8 mouse cellular contexts compared by ENCODE assay signal in the genomic region with DNA sequence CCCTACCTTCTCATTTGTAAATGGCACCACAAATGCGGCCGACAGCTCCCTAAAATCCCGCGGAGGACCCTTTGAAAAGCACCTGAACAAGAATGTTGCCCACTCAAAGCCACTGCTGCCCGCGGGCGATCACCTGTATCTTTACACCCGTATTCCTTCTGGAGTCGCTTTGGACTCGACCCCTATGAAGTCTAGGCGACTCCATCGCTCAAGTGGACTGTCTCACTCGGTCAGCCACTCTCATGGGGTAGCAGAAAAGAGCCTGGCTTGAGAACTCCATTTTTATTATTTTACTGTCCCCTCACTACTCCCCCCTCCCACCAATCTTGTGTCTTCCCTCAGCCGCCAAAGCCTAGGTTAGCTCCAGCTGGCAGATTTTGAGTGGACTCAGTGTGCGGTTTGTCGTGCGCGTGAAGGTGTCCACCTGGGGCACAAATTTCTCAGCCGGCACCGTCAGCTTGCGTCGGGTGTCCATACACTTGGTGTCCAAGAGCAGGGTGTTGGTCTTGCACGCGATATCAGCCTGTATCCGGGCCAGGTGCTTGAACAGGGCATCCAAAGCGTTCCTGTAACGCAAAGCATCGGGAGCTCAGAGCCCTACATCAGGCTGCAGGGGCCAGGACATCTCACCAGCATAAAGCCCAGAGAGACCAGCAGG. TPM values are rescaled to one million over a fixed set of nuclear protein-coding genes. Genes with fewer than 3 reads are reported as not detected.
DNase-seq lines count a peak whose midpoint lies in the region; ATAC-seq and TF ChIP-seq lines count a peak whose summit lies in the region.

No protein-coding gene starts in this region.

- peak overlapping the region; percentile 39 to 92 for H3K4me3 ChIP-seq in heart, embryonic 14.5 days (ENCODE audit: control insufficient read depth in 1 of 2, insufficient read depth in 1 of 2, low read depth in 1 of 2, low read length in 2 of 2)
- peak overlapping the region; percentile 89 for H3K4me3 ChIP-seq in hindbrain, embryonic 10.5 days
- peak overlapping the region; percentile 91 for H3K4me3 ChIP-seq in midbrain, embryonic 10.5 days

- H3K9me3 ChIP-seq in heart, embryonic 14.5 days (ENCODE audit: control insufficient read depth, low read length), result no peaks in the 10 kb centered on the region
- no peaks in the 10 kb centered on the region for H3K9me3 ChIP-seq in hindbrain, embryonic 10.5 days
- no peaks in the 10 kb centered on the region for H3K9me3 ChIP-seq in midbrain, embryonic 10.5 days (replicated peaks)

- no peak for ATAC-seq in heart, embryonic 14.5 days (ENCODE audit: insufficient number of reproducible peaks, insufficient read depth, low FRiP score, low read depth)
- peak; percentile 4 for ATAC-seq in Patski

- POLR2A ChIA-PET in Patski (lab: Charles Lee), result interaction anchor here (1.9 kb wide), 1 partner anchor 10 kb away, joined by 7 read pairs; no protein-coding TSS in a partner anchor

- H3K27me3 ChIP-seq in heart, embryonic 14.5 days (ENCODE audit: control insufficient read depth, insufficient read depth, low read length), result peaks cover 24% of the 10 kb centered on the region
- H3K27me3 ChIP-seq in Patski, result no peaks in the 10 kb centered on the region
- H3K27me3 ChIP-seq in hindbrain, embryonic 10.5 days (ENCODE audit: insufficient read depth, poor library complexity, severe bottlenecking), result peaks cover 42% of the 10 kb centered on the region
- H3K27me3 ChIP-seq in midbrain, embryonic 10.5 days (ENCODE audit: low read depth, poor library complexity, severe bottlenecking), result peaks cover 42% of the 10 kb centered on the region

- intact Hi-C loops in heart, postnatal 36 days (cut with DNase I), result loop anchor here (5.0 kb wide), 2 partner anchors 145 to 225 kb away; partner anchors contain the start of genes Ago1 and Lsm10

- H3K4me2 ChIP-seq in heart, embryonic 14.5 days (ENCODE audit: low read length), result peak overlapping the region; percentile 94

- WGBS in heart, embryonic 14.5 days, result 51% methylated on average over 28 of the region's 28 CpGs
- 54% methylated on average over 28 of the region's 28 CpGs for WGBS in hindbrain, embryonic 10.5 days
- 53% methylated on average over 28 of the region's 28 CpGs for WGBS in midbrain, embryonic 10.5 days

- H3K36me3 ChIP-seq in heart, embryonic 14.5 days (ENCODE audit: control insufficient read depth, insufficient read depth, low read length), result peaks cover 17% of the 10 kb centered on the region
- H3K36me3 ChIP-seq in hindbrain, embryonic 10.5 days, result peaks cover 31% of the 10 kb centered on the region
- peaks cover 29% of the 10 kb centered on the region for H3K36me3 ChIP-seq in midbrain, embryonic 10.5 days

- CTCF ChIA-PET in Patski (lab: Charles Lee), result interaction anchor here (0.6 to 2.0 kb wide), 9 partner anchors 8 to 158 kb away, joined by 3 to 8 read pairs (median 4); partner anchors contain the start of gene Trappc3

- H3K9ac ChIP-seq in heart, embryonic 14.5 days (ENCODE audit: low read length), result peak overlapping the region; percentile 57; the same call in 1 of the 2 replicates

- in situ Hi-C loops in Patski (cut with MboI; ENCODE audit: low pct_unique_long_range_greater_than_20kb), result no loop called here

- TF ChIP-seq CTCF in Patski (IDR thresholded peaks at IDR 0.05), result no peak

- peaks cover 11 to 16% of the 10 kb centered on the region in 2 experiments for H3K4me1 ChIP-seq in heart, embryonic 14.5 days (ENCODE audit: control insufficient read depth in 2 of 2, insufficient read depth in 2 of 2, low read length in 2 of 2)
- peaks cover 32% of the 10 kb centered on the region for H3K4me1 ChIP-seq in hindbrain, embryonic 10.5 days (replicated peaks)
- peaks cover 34% of the 10 kb centered on the region for H3K4me1 ChIP-seq in midbrain, embryonic 10.5 days

- no peak for DNase-seq in heart, postnatal 36 days
- DNase-seq in Patski (ENCODE audit: low read depth, low spot score), result no peak
- no peak for DNase-seq in hindbrain, embryonic 10.5 days (ENCODE audit: low spot score)
- no peak for DNase-seq in midbrain, embryonic 10.5 days (ENCODE audit: low spot score)
- no peak for DNase-seq in left cerebral cortex, adult 9 months (ENCODE audit: low spot score in 2 of 2)
- DNase-seq in c-Kit-positive CD71-positive TER-119-positive erythroid progenitor cells, embryonic 14.5 days (ENCODE audit: low spot score), result no peak
- no peak for DNase-seq in layer of hippocampus, adult 9-11 months

- no peak overlapping the region for H3K27ac ChIP-seq in heart, embryonic 14.5 days (replicated peaks in 1 of 2; ENCODE audit: control insufficient read depth in 1 of 2, insufficient read depth in 1 of 2, low read depth in 2 of 2, low read length in 2 of 2)
- peak overlapping the region; percentile 92 for H3K27ac ChIP-seq in hindbrain, embryonic 10.5 days
- peak overlapping the region; percentile 93 for H3K27ac ChIP-seq in midbrain, embryonic 10.5 days (replicated peaks)

RNA-seq across cellular contexts. Expression of gene Adprhl2, which starts 0.5 kb away (rescaled TPM):
- 23.7 and 25.1 TPM in 2 replicates for polyA plus RNA-seq in heart, embryonic 14.5 days (2014; fragmentation: Nextera tagmentation; extraction: Ambion mirVana)
- 10 to 100 TPM; 12.2 TPM for total RNA-seq in heart, postnatal 36 days (2021)
- 32.5 TPM for polyA plus RNA-seq in Patski (2021)
- 88.2 and 89.5 TPM in 2 replicates for polyA plus RNA-seq in hindbrain, embryonic 10.5 days (2016; fragmentation: Nextera tagmentation; extraction: Ambion mirVana)
- 80.8 and 88.4 TPM in 2 replicates for polyA plus RNA-seq in midbrain, embryonic 10.5 days (2016; fragmentation: Nextera tagmentation; extraction: Ambion mirVana)

RNA-seq across cellular contexts. Expression of gene Tekt2, which starts 3.5 kb away (rescaled TPM):
- 0.89 and 0.96 TPM in 2 replicates for polyA plus RNA-seq in heart, embryonic 14.5 days (2014; fragmentation: Nextera tagmentation; extraction: Ambion mirVana)
- total RNA-seq in heart, postnatal 36 days (2021), result under 1 TPM; 0.44 to 0.84 TPM
- 0.14 TPM for polyA plus RNA-seq in Patski (2021)
- polyA plus RNA-seq in hindbrain, embryonic 10.5 days (2016; fragmentation: Nextera tagmentation; extraction: Ambion mirVana), result 2.3 and 2.7 TPM in 2 replicates
- polyA plus RNA-seq in midbrain, embryonic 10.5 days (2016; fragmentation: Nextera tagmentation; extraction: Ambion mirVana), result 1.1 and 1.9 TPM in 2 replicates

RNA-seq across cellular contexts. Expression of gene Col8a2, which starts 35.4 kb away (rescaled TPM):
- polyA plus RNA-seq in heart, embryonic 14.5 days (2014; fragmentation: Nextera tagmentation; extraction: Ambion mirVana), result 3.8 and 4.8 TPM in 2 replicates
- total RNA-seq in heart, postnatal 36 days (2021), result under 1 TPM; 0.61 to 0.62 TPM
- polyA plus RNA-seq in Patski (2021), result 0.13 TPM
- 6.1 and 18.5 TPM in 2 replicates for polyA plus RNA-seq in hindbrain, embryonic 10.5 days (2016; fragmentation: Nextera tagmentation; extraction: Ambion mirVana)
- polyA plus RNA-seq in midbrain, embryonic 10.5 days (2016; fragmentation: Nextera tagmentation; extraction: Ambion mirVana), result 2.8 and 6.5 TPM in 2 replicates

RNA-seq across cellular contexts. Expression of gene Trappc3, which starts 59.9 kb away (rescaled TPM):
- 17.8 and 30.5 TPM in 2 replicates for polyA plus RNA-seq in heart, embryonic 14.5 days (2014; fragmentation: Nextera tagmentation; extraction: Ambion mirVana)
- 10 to 100 TPM; 45.9 to 46.3 TPM for total RNA-seq in heart, postnatal 36 days (2021)
- 71.6 TPM for polyA plus RNA-seq in Patski (2021)
- 95.4 and 101 TPM in 2 replicates for polyA plus RNA-seq in hindbrain, embryonic 10.5 days (2016; fragmentation: Nextera tagmentation; extraction: Ambion mirVana)
- 85.2 and 94.4 TPM in 2 replicates for polyA plus RNA-seq in midbrain, embryonic 10.5 days (2016; fragmentation: Nextera tagmentation; extraction: Ambion mirVana)

Comparison
In these comparisons a context has a peak if more than half of its experiments do, and no peak if none do; other contexts are left out.
1. H3K27ac ChIP-seq: peak in hindbrain, embryonic 10.5 days (single experiment) and midbrain, embryonic 10.5 days (single experiment); none in heart, embryonic 14.5 days (0 of 2).
2. Peak in every context shown above with its lines, with median percentiles within 50 percentile points of each other: H3K4me3 ChIP-seq.